Mouse (Mus musculus) intestine, embryonic 14.5 days (tissue): Measurements from ENCODE around the gene Palm2. TPM values are rescaled to one million over a fixed set of nuclear protein-coding genes. Genes with fewer than 3 reads are reported as not detected.

Experiments
- ATAC-seq: fragments of 200-750 bp; cut with Nextera tagmentation; replicated peaks from 2 replicates; pipeline ENCODE4 v1.8.0; 2017; ENCODE audit warnings: low read depth, moderate number of reproducible peaks, moderate TSS enrichment, moderate library complexity; ENCODE audit not compliant: low FRiP score, low TSS enrichment
- DNase-seq: peaks from one replicate; pipeline ENCODE4 v3.0.0-alpha.2; 2018; ENCODE audit warnings: low spot score
- H3K27ac ChIP-seq: fragments of 300-500 bp; sonication (generic); 2 replicates; pipeline ENCODE4 v1.5.1; 2014; ENCODE audit warnings: low read depth, mild to moderate bottlenecking, control low read depth
- H3K27me3 ChIP-seq: fragments of 300-500 bp; sonication (generic); replicated peaks from 2 replicates; pipeline ENCODE4 v1.6.1; 2014; ENCODE audit warnings: low read length, control low read depth; ENCODE audit not compliant: control insufficient read depth, insufficient read depth
- H3K36me3 ChIP-seq: fragments of 300-500 bp; sonication (generic); 2 replicates; pipeline ENCODE4 v1.6.1; 2014; ENCODE audit warnings: low read length, control low read depth; ENCODE audit not compliant: control insufficient read depth, insufficient read depth
- H3K4me1 ChIP-seq: fragments of 300-500 bp; sonication (generic); replicated peaks from 2 replicates; pipeline ENCODE4 v1.6.1; 2014; ENCODE audit warnings: low read length, control low read depth, mixed read lengths; ENCODE audit not compliant: control insufficient read depth, insufficient read depth
- H3K4me2 ChIP-seq: fragments of 300-500 bp; sonication (generic); 2 replicates; pipeline ENCODE4 v1.6.1; 2014; ENCODE audit warnings: low read length
- H3K4me3 ChIP-seq: fragments of 300-500 bp; sonication (generic); 2 replicates; pipeline ENCODE4 v1.5.1; 2014; ENCODE audit warnings: low read depth, low read length, control low read depth, mixed read lengths
- H3K9ac ChIP-seq: fragments of 300-500 bp; sonication (generic); 2 replicates; pipeline ENCODE4 v1.6.1; 2014; ENCODE audit warnings: mild to moderate bottlenecking, low read length
- H3K9me3 ChIP-seq: fragments of 300-500 bp; sonication (generic); 2 replicates; pipeline ENCODE4 v1.6.1; 2016; ENCODE audit warnings: low read length, control low read depth; ENCODE audit not compliant: control insufficient read depth
- WGBS: fragments of 180-500 bp; shearing (Covaris S2); extraction: QIAGEN DNeasy Blood & Tissue Kit; methylation state at CpG from one replicate; pipeline ENCODE4 v1.1.7; 2014; 5-methylcytosine and 5-hydroxymethylcytosine counted together
- polyA plus RNA-seq: library from polyadenylated mRNA; unstranded; fragments of >200 nt; fragmentation: Nextera tagmentation; extraction: Ambion mirVana; gene quantifications from 2 replicates; pipeline ENCODE4 v1.2.1, GENCODE M21; 2014

The Palm2 gene
- polyA plus RNA-seq, 1 experiment from 2014 or later = 3.8 TPM

DNA sequence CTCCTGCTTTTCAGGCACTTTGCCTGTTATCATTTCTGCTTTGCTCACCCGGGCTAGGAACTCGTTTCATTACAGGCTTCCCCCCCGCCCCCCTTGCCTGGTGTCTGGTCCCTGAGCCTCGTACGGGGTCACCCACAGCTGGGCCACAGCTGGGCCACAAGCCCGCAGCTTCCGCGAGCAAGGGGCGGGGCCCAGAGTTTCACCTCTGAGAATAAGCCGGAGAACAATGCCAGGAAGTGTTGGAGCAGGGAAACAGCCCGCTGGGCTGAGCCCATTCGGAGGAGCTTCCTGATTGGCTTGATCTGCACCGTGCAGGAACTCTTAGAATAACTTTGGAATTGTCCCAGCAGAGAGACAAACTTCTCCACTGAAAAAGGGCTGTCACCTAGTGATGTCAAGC is 241.3 kb downstream of the Palm2 start:
- DNase-seq (peak; percentile 62), ATAC-seq (peak; percentile 63; the same call in 1 of the 2 replicates)
- Histone ChIP-seq H3K9me3 (no peaks in the 10 kb centered on the region), H3K4me2 (peak overlapping the region; percentile 51), H3K27ac (0 out of 2 replicates have a peak overlapping the region, but pooled peaks have one; percentile 48), H3K36me3 (no peaks in the 10 kb centered on the region), H3K9ac (0 out of 2 replicates have a peak overlapping the region, but pooled peaks have one; percentile 14), H3K4me3 (peak overlapping the region; percentile 22; the same call in 1 of the 2 replicates), H3K4me1 (peaks cover 20% of the 10 kb centered on the region; the same call in 1 of the 2 replicates), H3K27me3 (no peaks in the 10 kb centered on the region)
- WGBS = 2% methylated on average over 13 of the region's 13 CpGs

DNA sequence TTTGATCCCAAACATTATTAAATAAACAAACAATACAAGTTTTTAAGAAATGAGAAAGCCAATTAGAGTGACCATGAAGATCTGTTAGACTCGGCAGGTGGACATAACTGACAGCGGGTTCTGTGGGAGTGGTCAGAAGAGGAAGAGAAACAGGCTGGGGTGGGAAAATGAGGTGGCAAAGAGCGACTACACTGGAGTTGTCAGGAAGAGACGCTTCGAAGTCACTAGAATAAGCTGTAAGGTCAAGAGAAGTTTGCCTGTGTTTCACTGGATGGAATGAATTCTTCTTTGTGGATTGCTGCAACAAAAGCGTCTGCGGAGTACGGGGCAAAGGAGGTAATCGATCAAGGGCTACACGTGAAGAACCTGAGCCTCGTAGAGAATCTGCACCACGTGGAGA is 243.9 kb downstream of the Palm2 start:
- Histone ChIP-seq H3K9ac (no peak overlapping the region), H3K27ac (no peak overlapping the region), H3K4me2 (no peak overlapping the region), H3K9me3 (no peaks in the 10 kb centered on the region), H3K36me3 (no peaks in the 10 kb centered on the region), H3K4me3 (no peak overlapping the region), H3K4me1 (peaks cover 20% of the 10 kb centered on the region; the same call in 1 of the 2 replicates), H3K27me3 (no peaks in the 10 kb centered on the region)
- 75% methylated on average over 12 of the region's 12 CpGs for WGBS
- no peak for DNase-seq
- ATAC-seq = no peak

DNA sequence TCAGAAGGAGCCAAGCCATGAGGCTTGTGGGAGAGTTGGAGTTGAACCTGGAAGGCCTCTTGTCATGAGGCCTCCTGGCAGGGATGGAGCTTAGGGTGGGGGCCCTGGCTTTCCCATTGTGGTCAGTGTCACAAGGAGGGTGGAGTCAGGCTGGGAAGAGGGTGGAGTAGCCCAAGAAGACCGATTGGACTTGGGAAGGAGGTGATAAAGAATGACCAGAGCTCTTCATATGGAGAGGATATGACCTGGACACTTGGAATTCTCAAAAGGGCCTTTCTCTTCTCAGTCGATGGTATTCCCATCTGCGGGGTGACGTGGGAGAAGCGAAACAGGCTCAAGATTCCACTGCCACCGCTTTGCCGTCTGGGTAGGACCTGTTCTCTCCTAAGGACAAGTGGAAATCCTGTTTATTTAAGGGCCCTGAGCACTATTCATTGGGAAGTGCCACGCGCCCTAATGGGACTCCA is 245.0 kb downstream of the Palm2 start:
- no peak overlapping the region for H3K9ac ChIP-seq
- H3K9me3 ChIP-seq = no peaks in the 10 kb centered on the region
- no peak overlapping the region for H3K4me2 ChIP-seq
- WGBS = 85% methylated on average over 9 of the region's 9 CpGs
- H3K4me3 ChIP-seq = no peak overlapping the region
- H3K4me1 ChIP-seq = peaks cover 13% of the 10 kb centered on the region; the same call in 1 of the 2 replicates
- no peak overlapping the region for H3K27ac ChIP-seq
- no peaks in the 10 kb centered on the region for H3K36me3 ChIP-seq
- no peaks in the 10 kb centered on the region for H3K27me3 ChIP-seq
- no peak for DNase-seq
- ATAC-seq = no peak

DNA sequence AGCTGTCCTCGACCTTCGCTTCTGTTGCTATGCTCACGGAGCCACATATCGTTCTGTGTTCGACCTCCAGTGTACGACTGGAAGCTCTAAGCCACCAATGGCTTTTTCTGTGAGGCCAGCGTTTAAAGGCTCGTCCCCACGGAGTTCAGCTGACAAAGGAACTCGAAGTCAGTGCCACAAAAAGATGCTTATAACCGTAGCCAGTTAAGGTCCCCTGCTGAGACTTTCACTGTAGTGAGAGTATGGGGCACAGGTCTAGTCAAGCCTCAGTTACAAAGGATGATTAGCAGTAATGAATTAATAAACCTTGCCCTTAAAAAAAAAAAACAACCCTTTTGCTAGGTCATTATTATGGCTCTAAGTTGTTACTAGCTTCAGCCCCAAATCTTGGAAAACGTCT is 246.1 kb downstream of the Palm2 start:
- Histone ChIP-seq H3K4me3 (no peak overlapping the region), H3K27ac (no peak overlapping the region), H3K4me1 (0 out of 2 replicates have a peak, but pooled peaks cover 3% of the 10 kb centered on the region), H3K9ac (no peak overlapping the region), H3K27me3 (no peaks in the 10 kb centered on the region), H3K4me2 (no peak overlapping the region), H3K36me3 (no peaks in the 10 kb centered on the region), H3K9me3 (no peaks in the 10 kb centered on the region)
- 90% methylated on average over 12 of the region's 12 CpGs for WGBS
- ATAC-seq = no peak
- DNase-seq = no peak

DNA sequence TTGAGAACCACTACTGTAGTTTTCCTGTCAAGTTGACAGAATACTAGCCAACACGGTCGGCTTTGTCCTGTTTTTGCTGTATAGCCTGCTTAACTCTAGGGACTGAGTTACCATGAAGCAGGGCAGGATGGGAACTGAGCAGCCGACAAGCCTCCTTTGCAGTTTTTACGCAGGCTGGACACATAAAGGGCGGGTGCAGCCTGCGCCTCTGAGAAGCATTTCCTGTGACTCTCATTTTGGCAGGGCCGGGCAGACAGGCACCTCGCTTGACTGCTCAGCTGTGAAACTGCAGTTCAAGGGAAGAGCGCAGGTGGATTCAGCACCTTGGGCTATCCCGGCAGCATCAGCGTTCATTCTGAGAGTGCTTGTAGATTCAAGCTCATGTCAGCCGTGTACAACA is 247.5 kb downstream of the Palm2 start:
- no peak overlapping the region for H3K9ac ChIP-seq
- H3K9me3 ChIP-seq = no peaks in the 10 kb centered on the region
- 70% methylated on average over 12 of the region's 12 CpGs for WGBS
- ATAC-seq (no peak), DNase-seq (no peak)
- no peaks in the 10 kb centered on the region for H3K4me1 ChIP-seq
- H3K36me3 ChIP-seq = no peaks in the 10 kb centered on the region
- no peak overlapping the region for H3K4me2 ChIP-seq
- no peaks in the 10 kb centered on the region for H3K27me3 ChIP-seq
- no peak overlapping the region for H3K27ac ChIP-seq
- H3K4me3 ChIP-seq = no peak overlapping the region

DNA sequence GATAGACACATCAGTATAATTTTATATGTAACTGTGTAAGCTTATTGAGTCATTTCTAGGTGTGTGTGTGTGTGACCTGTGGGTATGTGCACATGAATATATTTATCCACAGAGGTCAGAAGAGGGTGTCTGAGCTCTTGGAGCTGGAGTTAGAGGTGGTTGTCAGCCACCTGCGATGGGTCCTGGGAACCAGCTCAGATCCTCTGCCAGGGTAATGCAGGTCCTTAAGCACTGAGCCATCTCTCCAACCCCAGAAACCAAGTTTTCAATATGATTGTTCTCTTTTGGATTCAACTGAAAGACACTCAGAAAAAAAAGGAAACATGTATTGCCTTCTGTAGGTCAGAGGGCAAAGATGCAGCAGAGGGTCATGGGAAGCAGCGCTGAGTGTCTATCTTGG is 248.3 kb downstream of the Palm2 start:
- no peak for DNase-seq
- H3K9ac ChIP-seq = no peak overlapping the region
- no peaks in the 10 kb centered on the region for H3K36me3 ChIP-seq
- no peaks in the 10 kb centered on the region for H3K27me3 ChIP-seq
- H3K4me2 ChIP-seq = no peak overlapping the region
- no peak overlapping the region for H3K4me3 ChIP-seq
- no peaks in the 10 kb centered on the region for H3K4me1 ChIP-seq
- no peak overlapping the region for H3K27ac ChIP-seq
- H3K9me3 ChIP-seq = no peaks in the 10 kb centered on the region
- 95% methylated on average over 2 of the region's 2 CpGs for WGBS
- no peak for ATAC-seq

DNA sequence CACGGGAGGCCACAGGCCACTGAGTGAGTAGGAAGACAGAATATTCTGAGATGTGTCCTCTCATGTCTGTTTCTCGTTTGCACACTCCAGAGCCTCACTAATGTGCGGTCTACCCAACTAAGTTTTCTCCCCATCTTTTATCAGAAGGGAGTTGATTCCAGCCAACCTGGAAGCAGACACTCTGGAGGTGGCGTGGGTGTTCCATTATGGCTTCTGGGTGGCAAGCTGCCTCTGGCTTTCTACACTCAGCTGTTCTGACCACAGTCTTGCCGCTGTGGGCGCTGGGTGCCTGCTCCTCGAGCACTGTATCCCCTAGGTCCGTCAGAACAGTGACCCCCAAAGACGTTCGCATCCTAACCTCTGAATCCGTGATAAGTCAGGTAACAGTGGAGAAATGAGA is 248.9 kb downstream of the Palm2 start:
- ATAC-seq (no peak), DNase-seq (no peak)
- Histone ChIP-seq H3K27me3 (no peaks in the 10 kb centered on the region), H3K27ac (no peak overlapping the region), H3K4me2 (no peak overlapping the region), H3K4me3 (no peak overlapping the region), H3K4me1 (no peaks in the 10 kb centered on the region), H3K9ac (no peak overlapping the region), H3K36me3 (no peaks in the 10 kb centered on the region), H3K9me3 (no peaks in the 10 kb centered on the region)
- WGBS = 85% methylated on average over 11 of the region's 11 CpGs

DNA sequence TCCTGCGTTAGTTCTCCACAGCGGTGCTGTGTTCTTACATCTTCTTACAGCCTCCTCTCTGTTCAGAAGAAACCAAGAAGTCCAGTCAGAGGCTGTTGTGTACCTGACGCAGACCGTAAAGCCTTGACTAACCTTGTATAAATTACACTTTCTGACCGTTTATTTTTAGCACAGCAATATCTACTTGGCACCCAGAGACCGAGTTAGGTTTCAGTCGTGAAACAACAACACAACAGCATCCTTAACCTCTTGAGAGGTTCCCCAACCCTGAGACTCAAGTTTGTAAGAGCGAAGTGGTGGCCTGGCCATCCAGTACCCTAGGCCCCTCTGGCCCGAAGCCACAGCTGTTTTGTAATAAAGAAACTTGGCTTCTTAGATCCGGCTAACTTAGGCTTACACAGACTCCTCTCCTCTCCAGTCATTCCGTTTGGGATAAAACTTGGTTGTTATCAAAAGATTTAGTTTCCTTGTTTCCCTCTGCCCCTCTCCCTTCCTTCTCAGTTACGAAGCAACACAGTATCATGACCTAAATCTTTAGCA is 250.7 kb downstream of the Palm2 start:
- Histone ChIP-seq H3K36me3 (no peaks in the 10 kb centered on the region), H3K4me3 (no peak overlapping the region), H3K27me3 (no peaks in the 10 kb centered on the region), H3K9ac (no peak overlapping the region), H3K4me1 (no peaks in the 10 kb centered on the region), H3K9me3 (no peaks in the 10 kb centered on the region), H3K27ac (no peak overlapping the region), H3K4me2 (no peak overlapping the region)
- DNase-seq (no peak), ATAC-seq (no peak)
- WGBS = 72% methylated on average over 12 of the region's 12 CpGs

DNA sequence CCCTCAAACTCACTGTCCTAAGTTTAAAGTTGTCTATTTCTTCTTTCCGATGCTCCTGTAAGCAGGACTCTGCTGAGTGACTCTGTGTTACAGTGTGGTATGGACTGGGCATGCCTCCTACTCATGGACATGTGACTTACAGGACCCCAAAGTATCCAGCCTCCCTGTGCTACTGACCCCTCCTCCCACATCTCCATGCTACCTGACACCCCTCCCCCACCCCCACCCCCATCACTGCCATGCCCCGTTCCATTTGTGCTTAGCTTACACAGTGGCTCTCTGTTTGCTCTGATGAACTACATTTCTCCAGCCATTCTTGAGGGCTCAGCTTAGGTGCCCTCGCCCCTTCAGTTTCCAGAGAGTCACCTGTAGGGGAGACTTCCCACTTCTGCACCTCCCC is 252.7 kb downstream of the Palm2 start:
- H3K4me3 ChIP-seq = no peak overlapping the region
- no peak overlapping the region for H3K4me2 ChIP-seq
- H3K27me3 ChIP-seq = no peaks in the 10 kb centered on the region
- no peak for DNase-seq
- no peaks in the 10 kb centered on the region for H3K4me1 ChIP-seq
- 63% methylated on average over 3 of the region's 3 CpGs for whole genome bisulfite sequencing
- H3K36me3 ChIP-seq = no peaks in the 10 kb centered on the region
- H3K9me3 ChIP-seq = no peaks in the 10 kb centered on the region
- no peak overlapping the region for H3K9ac ChIP-seq
- no peak overlapping the region for H3K27ac ChIP-seq
- ATAC-seq = no peak
